Mouse (Mus musculus) thymus, postnatal 14 days (tissue): ENCODE results near the gene Sync.

Experiments
- DNase-seq: peaks from one replicate; pipeline ENCODE4 v3.0.0; 2021

The Sync gene

GRCm38 (mm10) chr4:129307936-129308335 is 20.5 kb downstream of the Sync start:
- no peak for DNase-seq

- no peak for DNase-seq
Observed at GRCm38 (mm10) chr4:129313886-129314285, 26.5 kb downstream of the Sync start.

GRCm38 (mm10) chr4:129320876-129321275 is 33.5 kb downstream of the Sync start:
- DNase-seq, result no peak

- DNase-seq, result no peak
Observed at GRCm38 (mm10) chr4:129322042-129322441, 34.6 kb downstream of the Sync start.

- no peak for DNase-seq
Observed at GRCm38 (mm10) chr4:129323491-129323890, 36.1 kb downstream of the Sync start.

- no peak for DNase-seq
Observed at GRCm38 (mm10) chr4:129324756-129325155, 37.3 kb downstream of the Sync start.

- DNase-seq, result no peak
Observed at GRCm38 (mm10) chr4:129326191-129326590, 38.8 kb downstream of the Sync start.

- no peak for DNase-seq
Observed at GRCm38 (mm10) chr4:129332846-129333245, 45.4 kb downstream of the Sync start.

- DNase-seq, result no peak
Observed at GRCm38 (mm10) chr4:129334677-129335215, 47.3 kb downstream of the Sync start.

GRCm38 (mm10) chr4:129335216-129336074 is 48.0 kb downstream of the Sync start, which contains the start of the genes Rbbp4 and Zbtb8os:
Gene Rbbp4 (minus strand): TSS chr4:129335370.
Gene Zbtb8os (plus strand): TSS chr4:129335695.
- DNase-seq, result peak; percentile 98

GRCm38 (mm10) chr4:129336291-129336690 is 48.9 kb downstream of the Sync start:
- DNase-seq, result no peak

- no peak for DNase-seq
Observed at GRCm38 (mm10) chr4:129339743-129340142, 52.3 kb downstream of the Sync start.

GRCm38 (mm10) chr4:129341888-129342287 is 54.5 kb downstream of the Sync start:
- DNase-seq, result no peak

GRCm38 (mm10) chr4:129342705-129343104 is 55.3 kb downstream of the Sync start:
- no peak for DNase-seq

GRCm38 (mm10) chr4:129346481-129347154 is 59.2 kb downstream of the Sync start:
- no peak for DNase-seq

GRCm38 (mm10) chr4:129350644-129351043 is 63.2 kb downstream of the Sync start:
- peak; percentile 82 for DNase-seq

- DNase-seq, result no peak
Observed at GRCm38 (mm10) chr4:129351111-129351510, 63.7 kb downstream of the Sync start.

GRCm38 (mm10) chr4:129353176-129353575 is 65.8 kb downstream of the Sync start:
- DNase-seq, result no peak

GRCm38 (mm10) chr4:129354236-129354635 is 66.8 kb downstream of the Sync start:
- peak; percentile 25 for DNase-seq

GRCm38 (mm10) chr4:129357613-129358163 is 70.3 kb downstream of the Sync start:
- no peak for DNase-seq
